Mouse (Mus musculus): ENCODE results near the gene Gm20388. TPM values are rescaled to one million over a fixed set of nuclear protein-coding genes. Genes with fewer than 3 reads are reported as not detected.

Gene Gm20388
- polyA plus RNA-seq, 1 experiment from 2014 or later: 12.4 TPM

DNA sequence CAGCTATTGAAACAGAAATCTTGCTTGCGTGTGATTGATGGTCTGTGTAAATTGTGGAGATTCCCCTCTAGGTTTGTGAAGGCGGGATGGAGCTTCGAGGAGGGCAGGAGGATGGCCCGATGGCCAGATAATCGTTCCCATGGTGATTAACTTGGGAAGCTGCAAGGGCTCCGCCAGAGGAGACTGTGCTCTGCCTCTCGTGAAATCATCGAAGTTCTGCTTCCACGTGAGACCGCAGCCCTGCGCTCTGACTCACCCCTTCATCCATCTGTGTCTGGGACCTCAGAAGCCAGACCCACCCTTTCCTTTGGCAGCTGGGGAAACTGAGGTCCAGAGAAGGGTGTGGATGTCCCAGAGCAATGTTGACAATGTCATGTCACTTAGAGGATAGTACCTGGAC, 2201.1 kb downstream of the Gm20388 start:
- Histone ChIP-seq H3K36me3 (ENCODE audit: control insufficient read depth, insufficient read depth, low read length) (no peaks in the 10 kb centered on the region), H3K4me2 (ENCODE audit: low read length) (no peak overlapping the region), H3K27ac (ENCODE audit: low read depth, low read length) (no peak overlapping the region), H3K4me1 (ENCODE audit: control insufficient read depth, insufficient read depth, low read depth, low read length) (no peaks in the 10 kb centered on the region), H3K9ac (ENCODE audit: low read depth, low read length) (no peak overlapping the region), H3K9me3 (ENCODE audit: control insufficient read depth, low read length) (no peaks in the 10 kb centered on the region), H3K27me3 (replicated peaks; ENCODE audit: control insufficient read depth, insufficient read depth, low read length) (no peaks in the 10 kb centered on the region), H3K4me3 (ENCODE audit: low read length) (no peak overlapping the region)
- ATAC-seq: no peak
- 50% methylated on average over 11 of the region's 11 CpGs for WGBS

DNA sequence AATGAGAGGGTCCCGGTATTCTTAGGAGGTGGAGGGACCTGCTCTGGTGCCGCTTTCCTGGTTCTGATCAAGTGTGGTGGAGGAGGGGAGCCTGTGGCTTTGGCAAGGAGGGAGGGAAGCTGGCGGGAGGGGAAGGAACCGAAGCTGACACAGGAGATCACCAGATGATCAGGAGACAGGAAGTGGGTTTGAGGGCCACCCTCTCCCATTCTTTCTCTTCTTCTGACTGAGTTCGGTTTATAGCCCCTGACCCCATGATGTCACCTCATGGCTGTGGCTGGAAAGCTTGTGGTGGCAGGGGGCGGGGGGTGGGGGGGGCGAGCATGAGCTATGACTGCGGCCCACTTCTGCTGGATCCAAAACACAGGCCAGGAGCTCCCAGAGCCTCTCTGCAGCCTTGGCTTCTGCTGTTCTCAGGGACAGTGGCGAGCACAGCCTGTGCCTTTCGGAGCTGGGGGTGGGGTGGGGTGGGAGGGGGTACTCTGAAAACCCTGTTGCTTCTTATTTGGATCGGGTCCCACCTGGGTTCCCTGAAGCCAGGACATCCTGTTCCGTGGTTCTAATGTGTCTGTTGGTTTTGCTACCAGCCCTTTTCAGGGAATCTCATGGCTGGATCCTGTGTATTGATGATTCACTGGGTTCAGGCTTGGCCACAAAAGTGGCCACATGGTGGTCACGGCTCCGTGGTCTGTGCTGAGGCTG, 2201.8 kb downstream of the Gm20388 start:
- no peak overlapping the region for H3K9ac ChIP-seq (ENCODE audit: low read depth, low read length)
- H3K4me2 ChIP-seq (ENCODE audit: low read length): no peak overlapping the region
- no peaks in the 10 kb centered on the region for H3K9me3 ChIP-seq (ENCODE audit: control insufficient read depth, low read length)
- H3K27ac ChIP-seq (ENCODE audit: low read depth, low read length): no peak overlapping the region
- H3K36me3 ChIP-seq (ENCODE audit: control insufficient read depth, insufficient read depth, low read length): no peaks in the 10 kb centered on the region
- no peaks in the 10 kb centered on the region for H3K4me1 ChIP-seq (ENCODE audit: control insufficient read depth, insufficient read depth, low read depth, low read length)
- no peak overlapping the region for H3K4me3 ChIP-seq (ENCODE audit: low read length)
- 79% methylated on average over 14 of the region's 14 CpGs for WGBS
- ATAC-seq: no peak
- H3K27me3 ChIP-seq (replicated peaks; ENCODE audit: control insufficient read depth, insufficient read depth, low read length): no peaks in the 10 kb centered on the region

DNA sequence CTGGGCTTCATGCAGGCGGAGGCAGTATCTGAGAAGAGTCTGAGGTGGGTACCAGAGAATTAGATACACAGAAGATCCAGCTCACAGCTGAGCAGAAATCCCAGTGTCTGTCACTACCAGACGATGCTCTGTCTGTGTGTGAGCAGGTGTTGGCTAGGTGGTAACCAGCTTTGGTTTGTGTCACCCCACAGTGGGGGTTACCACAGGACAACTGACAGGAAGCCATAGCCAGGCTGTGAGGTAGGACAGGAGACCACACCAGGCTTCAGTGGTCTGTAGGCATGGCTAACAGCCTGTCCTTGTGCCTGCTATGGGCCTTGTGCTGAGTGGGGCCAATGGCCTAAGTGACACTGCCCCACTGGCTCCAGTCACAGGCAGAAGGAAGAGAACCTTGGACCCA, 2204.2 kb downstream of the Gm20388 start:
- 89% methylated on average over 2 of the region's 2 CpGs for WGBS
- Histone ChIP-seq H3K36me3 (ENCODE audit: control insufficient read depth, insufficient read depth, low read length) (no peaks in the 10 kb centered on the region), H3K27me3 (replicated peaks; ENCODE audit: control insufficient read depth, insufficient read depth, low read length) (no peaks in the 10 kb centered on the region), H3K4me2 (ENCODE audit: low read length) (no peak overlapping the region), H3K4me1 (ENCODE audit: control insufficient read depth, insufficient read depth, low read depth, low read length) (no peaks in the 10 kb centered on the region), H3K9ac (ENCODE audit: low read depth, low read length) (no peak overlapping the region), H3K4me3 (ENCODE audit: low read length) (no peak overlapping the region), H3K9me3 (ENCODE audit: control insufficient read depth, low read length) (no peaks in the 10 kb centered on the region), H3K27ac (ENCODE audit: low read depth, low read length) (no peak overlapping the region)
- ATAC-seq: no peak

- no peak for ATAC-seq
- WGBS: 87% methylated on average over 7 of the region's 7 CpGs
- Histone ChIP-seq H3K4me1 (ENCODE audit: control insufficient read depth, insufficient read depth, low read depth, low read length) (no peaks in the 10 kb centered on the region), H3K9me3 (ENCODE audit: control insufficient read depth, low read length) (no peaks in the 10 kb centered on the region), H3K4me2 (ENCODE audit: low read length) (no peak overlapping the region), H3K36me3 (ENCODE audit: control insufficient read depth, insufficient read depth, low read length) (no peaks in the 10 kb centered on the region), H3K9ac (ENCODE audit: low read depth, low read length) (no peak overlapping the region), H3K27me3 (replicated peaks; ENCODE audit: control insufficient read depth, insufficient read depth, low read length) (no peaks in the 10 kb centered on the region), H3K4me3 (ENCODE audit: low read length) (no peak overlapping the region), H3K27ac (ENCODE audit: low read depth, low read length) (no peak overlapping the region)
These were observed 2206.2 kb downstream of the Gm20388 start for GRCm38 (mm10) chr8:122116716-122117357.

GRCm38 (mm10) chr8:122118097-122118496, 2207.5 kb downstream of the Gm20388 start:
- H3K9me3 ChIP-seq (ENCODE audit: control insufficient read depth, low read length): no peaks in the 10 kb centered on the region
- H3K36me3 ChIP-seq (ENCODE audit: control insufficient read depth, insufficient read depth, low read length): no peaks in the 10 kb centered on the region
- 85% methylated on average over 10 of the region's 10 CpGs for WGBS
- H3K4me3 ChIP-seq (ENCODE audit: low read length): no peak overlapping the region
- no peak for ATAC-seq
- no peaks in the 10 kb centered on the region for H3K27me3 ChIP-seq (replicated peaks; ENCODE audit: control insufficient read depth, insufficient read depth, low read length)
- no peak overlapping the region for H3K9ac ChIP-seq (ENCODE audit: low read depth, low read length)
- no peaks in the 10 kb centered on the region for H3K4me1 ChIP-seq (ENCODE audit: control insufficient read depth, insufficient read depth, low read depth, low read length)
- H3K4me2 ChIP-seq (ENCODE audit: low read length): no peak overlapping the region
- no peak overlapping the region for H3K27ac ChIP-seq (ENCODE audit: low read depth, low read length)

DNA sequence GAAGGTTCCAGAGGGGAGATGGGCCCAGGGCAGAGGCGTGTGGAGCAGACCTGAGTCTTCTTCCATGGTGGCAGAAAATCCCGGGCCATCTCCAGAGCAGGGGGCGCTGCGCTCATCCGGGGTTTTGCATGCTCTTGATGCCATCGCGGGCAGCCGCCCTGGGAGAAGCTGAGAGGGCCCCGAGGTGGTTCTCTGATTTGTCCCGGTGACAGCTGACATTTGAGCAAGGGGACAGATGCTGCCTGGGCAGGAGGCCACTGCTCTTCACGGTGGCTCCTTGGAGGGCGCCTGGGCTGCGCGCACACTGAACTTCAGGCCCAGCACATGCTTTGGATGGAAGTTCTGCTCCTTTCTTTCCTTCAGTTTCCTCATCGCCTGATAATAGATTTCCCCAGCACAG, 2207.9 kb downstream of the Gm20388 start:
- Histone ChIP-seq H3K9ac (ENCODE audit: low read depth, low read length) (no peak overlapping the region), H3K4me3 (ENCODE audit: low read length) (no peak overlapping the region), H3K9me3 (ENCODE audit: control insufficient read depth, low read length) (no peaks in the 10 kb centered on the region), H3K36me3 (ENCODE audit: control insufficient read depth, insufficient read depth, low read length) (no peaks in the 10 kb centered on the region), H3K27me3 (replicated peaks; ENCODE audit: control insufficient read depth, insufficient read depth, low read length) (no peaks in the 10 kb centered on the region), H3K4me2 (ENCODE audit: low read length) (no peak overlapping the region), H3K27ac (ENCODE audit: low read depth, low read length) (no peak overlapping the region), H3K4me1 (ENCODE audit: control insufficient read depth, insufficient read depth, low read depth, low read length) (no peaks in the 10 kb centered on the region)
- WGBS: 64% methylated on average over 15 of the region's 15 CpGs
- ATAC-seq: no peak

- 93% methylated on average over 3 of the region's 3 CpGs for WGBS
- H3K27ac ChIP-seq (ENCODE audit: low read depth, low read length): no peak overlapping the region
- ATAC-seq: no peak
- no peaks in the 10 kb centered on the region for H3K4me1 ChIP-seq (ENCODE audit: control insufficient read depth, insufficient read depth, low read depth, low read length)
- no peaks in the 10 kb centered on the region; the same call in 1 of the 2 replicates for H3K9me3 ChIP-seq (ENCODE audit: control insufficient read depth, low read length)
- H3K36me3 ChIP-seq (ENCODE audit: control insufficient read depth, insufficient read depth, low read length): no peaks in the 10 kb centered on the region
- no peak overlapping the region for H3K4me3 ChIP-seq (ENCODE audit: low read length)
- H3K27me3 ChIP-seq (replicated peaks; ENCODE audit: control insufficient read depth, insufficient read depth, low read length): no peaks in the 10 kb centered on the region
- no peak overlapping the region for H3K9ac ChIP-seq (ENCODE audit: low read depth, low read length)
- H3K4me2 ChIP-seq (ENCODE audit: low read length): no peak overlapping the region
These were observed 2213.7 kb downstream of the Gm20388 start for GRCm38 (mm10) chr8:122124326-122124725.

GRCm38 (mm10) chr8:122126659-122127058, 2216.0 kb downstream of the Gm20388 start:
- Histone ChIP-seq H3K36me3 (ENCODE audit: control insufficient read depth, insufficient read depth, low read length) (no peaks in the 10 kb centered on the region), H3K9ac (ENCODE audit: low read depth, low read length) (no peak overlapping the region), H3K27me3 (replicated peaks; ENCODE audit: control insufficient read depth, insufficient read depth, low read length) (no peaks in the 10 kb centered on the region), H3K4me3 (ENCODE audit: low read length) (no peak overlapping the region), H3K4me1 (ENCODE audit: control insufficient read depth, insufficient read depth, low read depth, low read length) (no peaks in the 10 kb centered on the region), H3K4me2 (ENCODE audit: low read length) (no peak overlapping the region), H3K27ac (ENCODE audit: low read depth, low read length) (no peak overlapping the region), H3K9me3 (ENCODE audit: control insufficient read depth, low read length) (no peaks in the 10 kb centered on the region; the same call in 1 of the 2 replicates)
- 64% methylated on average over 8 of the region's 8 CpGs for WGBS
- no peak for ATAC-seq

DNA sequence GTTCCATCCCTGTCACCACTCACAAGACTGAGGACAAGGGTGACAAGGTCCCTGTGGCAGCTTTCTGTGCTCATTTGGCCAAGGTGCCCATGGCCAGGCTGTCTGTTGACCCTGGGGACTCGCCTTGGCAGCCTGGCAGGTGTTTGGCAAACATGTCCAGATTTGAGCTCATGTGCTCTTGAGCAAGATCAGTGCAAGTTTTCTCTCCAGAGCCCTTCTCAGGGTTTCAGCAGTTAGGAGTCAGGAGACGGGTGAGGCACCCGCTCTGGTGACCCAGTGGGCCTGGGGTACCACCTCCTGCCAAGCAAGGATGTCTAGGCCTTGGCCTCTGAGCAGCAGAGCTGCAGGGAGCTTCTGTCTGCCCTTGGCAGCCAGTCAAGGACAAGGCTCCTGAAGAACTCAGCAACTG, 2223.5 kb downstream of the Gm20388 start:
- no peaks in the 10 kb centered on the region for H3K36me3 ChIP-seq (ENCODE audit: control insufficient read depth, insufficient read depth, low read length)
- no peaks in the 10 kb centered on the region for H3K27me3 ChIP-seq (replicated peaks; ENCODE audit: control insufficient read depth, insufficient read depth, low read length)
- no peaks in the 10 kb centered on the region for H3K4me1 ChIP-seq (ENCODE audit: control insufficient read depth, insufficient read depth, low read depth, low read length)
- no peaks in the 10 kb centered on the region for H3K9me3 ChIP-seq (ENCODE audit: control insufficient read depth, low read length)
- 59% methylated on average over 3 of the region's 3 CpGs for WGBS
- no peak for ATAC-seq
- H3K4me2 ChIP-seq (ENCODE audit: low read length): no peak overlapping the region
- H3K9ac ChIP-seq (ENCODE audit: low read depth, low read length): no peak overlapping the region
- H3K4me3 ChIP-seq (ENCODE audit: low read length): no peak overlapping the region
- H3K27ac ChIP-seq (ENCODE audit: low read depth, low read length): no peak overlapping the region
